Mouse (Mus musculus) kidney, adult 2 months (tissue): ENCODE results near the gene Rtl8b.

Experiments used
- CTCF ChIP-seq: fragments of 200-500 bp; conservative IDR thresholded peaks from 2 replicates; pipeline ENCODE4 v1.5.1; 2011; ENCODE audit warnings: low read depth, mild to moderate bottlenecking, control low read depth, low read length, moderate library complexity, mixed read lengths; ENCODE audit not compliant: insufficient read depth, insufficient read length
- POLR2A ChIP-seq: fragments of 200-500 bp; IDR thresholded peaks from one replicate; pipeline ENCODE4 v1.6.1; 2011; ENCODE audit warnings: low read depth, low read length, control low read depth

DNA sequence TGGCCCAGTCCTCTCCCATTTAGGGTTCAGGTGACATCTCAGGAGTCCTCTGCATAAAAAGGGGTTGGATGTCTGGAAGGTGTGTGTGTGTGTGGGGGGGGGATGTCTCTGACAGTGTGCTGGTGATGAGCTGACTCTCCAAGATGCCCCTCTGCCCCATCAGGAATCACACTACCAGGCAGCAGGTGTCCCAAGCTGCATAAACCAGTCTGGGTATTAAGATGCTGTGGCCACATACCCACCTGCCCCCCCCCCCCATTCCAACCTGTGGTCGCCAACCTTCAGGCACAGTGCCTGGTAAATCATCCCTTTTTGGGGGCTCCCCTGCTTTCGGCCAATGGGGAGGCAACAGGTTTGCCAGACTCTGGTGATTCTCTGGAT is 45.7 kb upstream of the Rtl8b start:
- TF ChIP-seq CTCF (no peak), POLR2A (no peak)
